Mouse (Mus musculus) cortical plate, adult 2 months (tissue): ENCODE measurements around the gene Nr2c1.

Experiments
- CTCF ChIP-seq: fragments of 200-500 bp; IDR thresholded peaks from 2 replicates; pipeline ENCODE4 v1.5.1; 2011; ENCODE audit warnings: mild to moderate bottlenecking, control low read depth, low read length; ENCODE audit not compliant: insufficient read depth; ENCODE audit errors: extremely low read depth
- POLR2A ChIP-seq: fragments of 200-500 bp; IDR thresholded peaks from 2 replicates; pipeline ENCODE4 v1.6.1; 2011; ENCODE audit warnings: mild to moderate bottlenecking, low read length, control low read depth; ENCODE audit not compliant: insufficient read depth; ENCODE audit errors: extremely low read depth

- no peak for TF ChIP-seq CTCF
- no peak for TF ChIP-seq POLR2A
These were observed 40.2 kb upstream of the Nr2c1 start for GRCm38 (mm10) chr10:94107607-94108006.
